Mouse (Mus musculus) splenic B cell, adult 2 months (primary cell): ENCODE results near the gene Samsn1.

Experiments
- DNase-seq: peaks from one replicate; pipeline ENCODE4 v3.0.0-alpha.2; 2011; ENCODE audit warnings: low read depth, low spot score
- H3K27me3 ChIP-seq: 2 replicates; pipeline ENCODE4 v1.6.1; 2012; ENCODE audit warnings: mild to moderate bottlenecking, low read length, moderate library complexity, mixed read lengths; ENCODE audit not compliant: control insufficient read depth, poor library complexity, insufficient read depth, severe bottlenecking
- H3K36me3 ChIP-seq: 2 replicates; pipeline ENCODE4 v1.6.1; 2012; ENCODE audit warnings: mild to moderate bottlenecking, low read length, moderate library complexity, mixed read lengths; ENCODE audit not compliant: control insufficient read depth, poor library complexity, insufficient read depth, severe bottlenecking

Gene Samsn1

GRCm38 (mm10) chr16:75908635-75909494 lies 113.2 kb downstream of the Samsn1 start:
- no peaks in the 10 kb centered on the region for H3K36me3 ChIP-seq
- DNase-seq, result peak; percentile 91

DNA sequence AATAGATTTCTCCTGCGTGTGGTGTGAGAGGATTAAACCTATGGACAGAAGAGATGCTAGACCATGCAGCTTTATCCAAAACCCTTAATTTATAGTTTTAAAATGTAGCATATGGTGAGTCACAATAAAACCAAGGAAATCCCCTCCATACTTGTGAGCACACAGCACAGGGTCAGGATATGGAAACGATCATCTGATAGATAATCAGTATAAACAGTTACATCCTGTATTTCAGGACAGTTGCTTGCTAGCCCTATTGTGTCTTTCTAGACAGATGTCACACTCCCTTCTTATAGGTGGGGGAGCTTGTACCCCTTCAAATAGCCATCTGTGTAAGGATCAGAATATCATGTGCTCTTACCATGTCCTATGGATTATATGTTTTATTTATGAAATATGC lies 115.3 kb downstream of the Samsn1 start:
- Histone ChIP-seq H3K36me3 (no peaks in the 10 kb centered on the region), H3K27me3 (no peaks in the 10 kb centered on the region)
- peak; percentile 36 for DNase-seq

More at GRCm38 (mm10) chr16:75908635-75909494, 113.2 kb downstream of the Samsn1 start:
- H3K27me3 ChIP-seq, result no peaks in the 10 kb centered on the region

- DNase-seq, result no peak
- no peaks in the 10 kb centered on the region for H3K36me3 ChIP-seq
- no peaks in the 10 kb centered on the region for H3K27me3 ChIP-seq
Observed at GRCm38 (mm10) chr16:75906260-75906659, 115.8 kb downstream of the Samsn1 start.

DNA sequence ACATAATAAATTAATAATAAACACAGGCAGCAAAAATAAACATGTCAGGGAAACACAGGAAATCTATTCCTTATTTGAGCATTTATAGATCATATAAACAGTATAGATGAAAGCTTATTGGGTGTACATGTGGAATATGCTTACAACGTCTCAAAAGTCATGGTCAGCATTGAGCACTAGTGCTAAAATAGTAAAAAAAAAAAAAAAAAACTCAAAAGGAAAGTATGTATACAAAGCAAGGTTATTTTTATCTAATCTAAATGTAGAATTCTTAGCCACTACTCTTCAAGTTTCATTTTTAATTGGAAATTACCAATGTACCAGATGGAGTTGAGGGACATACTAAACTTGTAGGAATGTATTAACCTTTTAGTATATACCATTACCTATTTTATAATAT lies 116.8 kb downstream of the Samsn1 start:
- Histone ChIP-seq H3K27me3 (no peaks in the 10 kb centered on the region), H3K36me3 (no peaks in the 10 kb centered on the region)
- no peak for DNase-seq

DNA sequence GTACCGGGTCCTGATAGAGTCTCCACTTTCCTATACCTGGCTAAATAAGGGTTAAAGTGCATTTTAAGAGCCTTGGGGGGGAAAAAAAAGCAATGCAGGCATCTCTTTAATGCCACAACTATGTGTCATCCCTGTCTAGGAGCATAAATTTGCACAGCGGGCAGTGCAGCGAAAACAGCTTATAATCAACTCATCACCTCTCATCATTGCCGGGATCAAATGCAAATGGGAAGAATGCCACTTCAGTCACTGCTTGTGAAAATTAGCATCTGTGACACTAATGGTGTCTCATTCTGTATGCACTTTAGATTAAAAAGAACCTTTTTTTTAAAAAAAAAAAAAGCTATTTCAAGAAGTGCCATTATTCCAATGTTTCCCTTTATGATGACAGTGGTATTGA lies 118.0 kb downstream of the Samsn1 start:
- DNase-seq, result no peak
- H3K27me3 ChIP-seq, result no peaks in the 10 kb centered on the region

GRCm38 (mm10) chr16:75903028-75903427 lies 119.1 kb downstream of the Samsn1 start:
- Histone ChIP-seq H3K36me3 (no peaks in the 10 kb centered on the region), H3K27me3 (no peaks in the 10 kb centered on the region)
- DNase-seq, result no peak

More for the DNA sequence above, 118.0 kb downstream of the Samsn1 start:
- H3K36me3 ChIP-seq, result no peaks in the 10 kb centered on the region

GRCm38 (mm10) chr16:75899885-75900620 lies 122.0 kb downstream of the Samsn1 start:
- Histone ChIP-seq H3K27me3 (no peaks in the 10 kb centered on the region), H3K36me3 (no peaks in the 10 kb centered on the region)
- no peak for DNase-seq

DNA sequence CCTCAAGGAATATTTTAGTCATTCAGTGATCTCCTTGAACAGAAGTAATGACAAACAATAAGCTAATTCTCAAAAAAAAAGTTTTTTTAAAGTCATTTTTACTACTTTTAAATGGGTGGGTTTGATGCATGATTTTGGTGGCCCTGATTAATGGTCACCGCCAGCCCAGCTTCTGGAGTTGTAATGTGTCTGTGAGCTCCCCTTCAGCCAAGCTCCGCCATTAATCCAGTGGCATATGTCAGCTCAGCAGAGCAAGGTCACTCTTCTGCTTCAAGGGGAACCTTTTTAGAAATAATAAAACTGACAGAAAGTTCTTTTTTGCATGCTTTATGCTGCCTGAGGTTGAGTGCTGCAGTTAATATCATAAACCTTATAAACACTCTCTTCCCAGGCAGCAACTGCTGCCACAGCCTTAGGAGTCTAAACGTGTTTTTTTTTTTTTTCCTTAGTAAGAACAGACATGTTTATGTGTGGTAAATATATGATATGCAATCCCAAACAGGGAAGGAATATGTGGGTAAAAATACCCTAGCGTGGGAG lies 124.2 kb downstream of the Samsn1 start:
- H3K36me3 ChIP-seq, result no peaks in the 10 kb centered on the region
- no peaks in the 10 kb centered on the region for H3K27me3 ChIP-seq
- DNase-seq, result no peak

DNA sequence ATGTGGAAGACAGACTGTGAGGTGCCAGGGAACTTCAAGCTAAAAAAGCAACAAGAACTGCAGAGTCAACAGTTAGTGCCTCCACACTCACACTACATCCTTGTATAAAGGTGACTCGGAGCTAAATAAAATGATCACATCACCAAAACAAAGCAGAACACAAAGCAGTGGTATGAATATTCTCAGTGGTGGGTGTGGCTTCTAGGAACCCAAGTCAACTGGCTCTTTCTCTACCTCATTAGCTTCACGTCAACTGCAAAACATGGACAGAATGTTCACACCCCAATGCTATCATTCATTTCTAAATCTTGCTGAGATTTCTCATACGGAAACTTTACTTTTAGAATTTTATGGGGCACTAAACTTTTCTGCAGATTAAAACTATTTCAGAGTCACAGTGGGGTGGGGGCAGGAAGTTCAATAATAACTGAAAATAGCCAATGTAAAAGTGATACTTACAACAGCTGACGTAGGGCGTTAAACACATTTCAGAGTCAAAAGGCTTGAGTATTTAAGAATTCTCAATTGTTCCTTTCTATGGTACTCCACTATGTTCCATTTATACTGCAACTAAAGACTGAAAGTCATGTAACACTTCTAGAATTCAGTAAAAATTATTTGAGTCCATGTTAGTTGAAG lies 127.7 kb downstream of the Samsn1 start:
- no peak for DNase-seq
- no peaks in the 10 kb centered on the region for H3K36me3 ChIP-seq
- no peaks in the 10 kb centered on the region for H3K27me3 ChIP-seq

GRCm38 (mm10) chr16:75893470-75893869 lies 128.6 kb downstream of the Samsn1 start:
- Histone ChIP-seq H3K27me3 (no peaks in the 10 kb centered on the region), H3K36me3 (no peaks in the 10 kb centered on the region)
- DNase-seq, result no peak

DNA sequence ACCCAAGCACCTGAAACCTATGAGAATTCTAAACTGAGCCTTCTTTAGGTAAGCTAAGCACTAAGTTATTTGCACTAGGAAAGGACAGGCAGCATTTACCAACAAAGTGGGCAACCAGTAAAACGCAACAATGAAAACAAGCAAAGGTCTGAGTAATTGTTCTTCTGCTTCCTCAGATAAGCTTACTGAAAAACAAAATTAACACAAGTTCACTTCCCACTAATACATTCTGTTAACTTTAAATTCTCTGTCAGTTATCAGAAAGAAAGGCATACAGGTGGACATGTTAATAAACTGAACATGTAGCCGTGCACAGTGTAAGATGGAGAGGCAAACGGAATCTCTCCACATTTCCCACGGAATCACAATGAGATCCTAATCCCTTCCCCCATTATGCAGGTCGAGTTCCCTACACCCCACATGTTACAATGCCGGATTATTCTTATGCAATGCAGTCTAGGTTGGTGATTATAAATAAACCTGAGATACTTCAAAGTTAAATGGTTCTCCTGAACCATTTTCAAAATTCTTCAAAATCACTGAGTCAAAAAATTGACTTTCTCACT lies 132.9 kb downstream of the Samsn1 start:
- H3K36me3 ChIP-seq, result peaks cover 5% of the 10 kb centered on the region; the same call in 1 of the 2 replicates
- no peak for DNase-seq
- no peaks in the 10 kb centered on the region for H3K27me3 ChIP-seq

DNA sequence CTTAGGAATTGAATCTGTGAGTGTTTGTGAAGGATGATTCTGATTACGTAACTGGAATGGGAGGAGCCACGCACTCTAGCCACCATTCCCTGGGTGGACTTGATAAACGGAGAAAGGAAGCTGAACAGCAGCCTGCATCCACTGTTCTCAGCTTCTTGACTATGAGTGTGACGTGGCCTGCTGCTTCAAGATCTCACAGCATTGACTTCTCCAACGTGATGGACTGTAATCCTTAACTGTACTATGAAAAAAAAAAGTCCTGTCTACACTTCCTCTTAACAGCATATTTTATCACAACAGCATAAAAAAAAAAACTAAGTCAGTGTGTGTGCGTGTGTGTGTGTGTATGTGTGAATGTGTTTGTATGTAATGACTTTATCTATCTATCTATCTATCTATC lies 134.9 kb downstream of the Samsn1 start:
- DNase-seq, result no peak
- H3K36me3 ChIP-seq, result peaks cover 5% of the 10 kb centered on the region; the same call in 1 of the 2 replicates
- H3K27me3 ChIP-seq, result no peaks in the 10 kb centered on the region

- no peaks in the 10 kb centered on the region for H3K27me3 ChIP-seq
- peaks cover 3% of the 10 kb centered on the region for H3K36me3 ChIP-seq
- no peak for DNase-seq
Observed at GRCm38 (mm10) chr16:75878885-75879284, 143.2 kb downstream of the Samsn1 start.

- H3K27me3 ChIP-seq, result no peaks in the 10 kb centered on the region
- peaks cover 3% of the 10 kb centered on the region for H3K36me3 ChIP-seq
- DNase-seq, result peak; percentile 70
Observed at GRCm38 (mm10) chr16:75877170-75877569, 144.9 kb downstream of the Samsn1 start.
